In the genomic region with DNA sequence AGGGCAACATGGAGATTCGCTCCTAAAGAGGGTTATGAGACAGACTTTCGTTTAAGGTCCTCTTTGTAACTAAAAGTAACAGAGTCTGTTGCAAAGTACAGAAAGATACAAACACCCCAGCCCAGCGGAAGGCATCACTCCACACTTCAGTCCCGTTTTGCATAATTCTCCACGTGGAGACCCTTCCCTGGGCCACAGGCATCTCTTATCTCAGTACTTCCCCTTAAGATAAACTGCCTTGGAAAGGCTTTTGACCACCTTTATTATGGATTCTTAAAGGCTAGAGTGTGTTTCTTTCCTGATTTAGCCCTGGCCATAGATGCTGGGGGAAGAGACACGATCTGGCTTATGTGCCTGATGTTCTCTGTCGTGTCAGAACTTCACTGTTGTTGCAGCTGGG, we compare ENCODE assay signal across 17 mouse cellular contexts. TPM values are rescaled to one million over a fixed set of nuclear protein-coding genes. Genes with fewer than 3 reads are reported as not detected.
A peak's percentile ranks its signal among the peaks of the same experiment; 100 is the strongest.
DNase-seq lines count a peak whose midpoint lies in the region; ATAC-seq and TF ChIP-seq lines count a peak whose summit lies in the region.
"Had no signal": no experiment of that assay in that cellular context is flagged by ENCODE, and none has a peak within 500 bp of the region (broad histone marks: within the 10 kb centered on the region; RNA-seq: fewer than 3 reads in every experiment).

No protein-coding gene starts in this region.

- TF ChIP-seq POLR2A in MEL (IDR thresholded peaks at IDR 0.05; ENCODE audit: control insufficient read depth in 1 of 2, insufficient read depth in 1 of 2, low read depth in 1 of 2, low read length in 2 of 2, poor library complexity in 1 of 2) = no peak

- DNase-seq in heart, embryonic 10.5 days (ENCODE audit: low spot score) = no peak
- no peak for DNase-seq in heart, adult 18-20 months
- no peak for DNase-seq in heart, postnatal 14 days
- no peak for DNase-seq in layer of hippocampus, adult 2 months (ENCODE audit: low spot score in 2 of 2)
- no peak for DNase-seq in layer of hippocampus, postnatal 10 days (ENCODE audit: low spot score in 2 of 2)
- no peak for DNase-seq in MEL (ENCODE audit: low read depth, low spot score)
- no peak for DNase-seq in kidney, postnatal 4 days
- DNase-seq: adrenal gland, adult 8-10 months; cerebellum, adult 11 months; cerebellum, adult 11-12 months; cerebellum, adult 18-20 months had no signal

- H3K4me3 ChIP-seq in heart, embryonic 10.5 days = no peak overlapping the region
- H3K4me3 ChIP-seq in heart, embryonic 13.5 days = no peak overlapping the region
- no peak overlapping the region for H3K4me3 ChIP-seq in layer of hippocampus, adult 2 months
- H3K4me3 ChIP-seq in MEL (ENCODE audit: control insufficient read depth in 1 of 2, insufficient read depth in 1 of 2, low read depth in 2 of 2, low read length in 2 of 2) = peak overlapping the region in 1 of 2 experiments; percentile 33; a peak in 2 of 4 replicates

- H3K4me1 ChIP-seq in heart, embryonic 10.5 days = peaks cover 26% of the 10 kb centered on the region
- H3K4me1 ChIP-seq in heart, embryonic 13.5 days = peaks cover 23% of the 10 kb centered on the region
- H3K4me1 ChIP-seq in MEL (ENCODE audit: control insufficient read depth in 1 of 2, insufficient read depth in 2 of 2, low read length in 2 of 2) = peaks cover 16 to 36% of the 10 kb centered on the region in 2 experiments

- H3K36me3 ChIP-seq in heart, embryonic 10.5 days = no peaks in the 10 kb centered on the region
- H3K36me3 ChIP-seq in heart, embryonic 13.5 days = no peaks in the 10 kb centered on the region
- H3K36me3 ChIP-seq in MEL (ENCODE audit: control insufficient read depth in 1 of 2, insufficient read depth in 2 of 2, low read length in 2 of 2) = peaks cover 0 to 29% of the 10 kb centered on the region in 2 experiments; a peak in 2 of 4 replicates
- H3K36me3 ChIP-seq: G1E had no signal

- 0 out of 2 replicates have a peak overlapping the region, but pooled peaks have one; percentile 24 for H3K9ac ChIP-seq in heart, embryonic 13.5 days
- H3K9ac ChIP-seq in MEL (ENCODE audit: control insufficient read depth, low read depth, low read length, poor library complexity, severe bottlenecking) = peak overlapping the region; percentile 44

- H3K27me3 ChIP-seq in heart, embryonic 10.5 days (ENCODE audit: insufficient read depth, poor library complexity, severe bottlenecking) = peaks cover 3% of the 10 kb centered on the region; the same call in 1 of the 2 replicates
- no peaks in the 10 kb centered on the region for H3K27me3 ChIP-seq in heart, embryonic 13.5 days (replicated peaks)
- H3K27me3 ChIP-seq in MEL (ENCODE audit: control insufficient read depth in 1 of 2, insufficient read depth in 2 of 2, low read length in 2 of 2) = no peaks in the 10 kb centered on the region
- H3K27me3 ChIP-seq: CH12.LX, Patski had no signal

- peak overlapping the region; percentile 21; the same call in 1 of the 2 replicates for H3K4me2 ChIP-seq in heart, embryonic 13.5 days

- TF ChIP-seq EP300 in MEL (IDR thresholded peaks at IDR 0.05; ENCODE audit: low read depth in 1 of 2, low read length in 2 of 2) = peak; percentile 50 to 52

- no peaks in the 10 kb centered on the region for H3K79me2 ChIP-seq in MEL (ENCODE audit: control insufficient read depth, insufficient read depth, low read length, poor library complexity)

- no peak for ATAC-seq in heart, embryonic 13.5 days (ENCODE audit: extremely low read depth, insufficient number of reproducible peaks, low FRiP score, low TSS enrichment)
- ATAC-seq: activated CD4-positive, CD25-positive, alpha-beta regulatory T cell, adult 4 months; CD4-positive, CD25-positive, alpha-beta regulatory T cell, adult 4 months; Patski had no signal

- intact Hi-C loops in heart, postnatal 14 days (cut with DNase I) = no loop called here

- peak overlapping the region; percentile 59 for H3K27ac ChIP-seq in heart, embryonic 10.5 days
- H3K27ac ChIP-seq in heart, embryonic 13.5 days (replicated peaks) = no peak overlapping the region
- peak overlapping the region; percentile 49; the same call in 1 of the 2 replicates for H3K27ac ChIP-seq in layer of hippocampus, adult 2 months
- H3K27ac ChIP-seq in MEL (ENCODE audit: control insufficient read depth, low read depth, low read length) = peak overlapping the region; percentile 53

- no peak for TF ChIP-seq RAD21 in MEL (IDR thresholded peaks at IDR 0.05; ENCODE audit: low read depth, low read length)

- WGBS in heart, embryonic 10.5 days = 28% methylated on average over 7 of the region's 7 CpGs
- WGBS in heart, embryonic 13.5 days = 26% methylated on average over 7 of the region's 7 CpGs

- no peak for TF ChIP-seq CTCF in layer of hippocampus, adult 2 months (conservative IDR thresholded peaks at IDR 0.05)
- TF ChIP-seq CTCF in MEL (IDR thresholded peaks at IDR 0.05 in 2 of 3, conservative IDR thresholded peaks at IDR 0.05 in 1 of 3; ENCODE audit: control insufficient read depth in 1 of 3, insufficient read depth in 1 of 3, low read depth in 2 of 3, low read length in 3 of 3, poor library complexity in 1 of 3, severe bottlenecking in 1 of 3) = no peak

- no peaks in the 10 kb centered on the region for H3K9me3 ChIP-seq in heart, embryonic 10.5 days
- H3K9me3 ChIP-seq in heart, embryonic 13.5 days = no peaks in the 10 kb centered on the region
- no peaks in the 10 kb centered on the region for H3K9me3 ChIP-seq in MEL (replicated peaks; ENCODE audit: insufficient read depth, low read length)
- H3K9me3 ChIP-seq: G1E had no signal

TF ChIP-seq in MEL, 35 proteins besides CTCF, POLR2A, EP300 and RAD21 (continues in another document):
- TF ChIP-seq USF2 (IDR thresholded peaks at IDR 0.05; ENCODE audit: borderline replicate concordance in 1 of 2, insufficient read depth in 1 of 2, low read depth in 1 of 2, low read length in 2 of 2) = no peak
- no peak for TF ChIP-seq NELFE (IDR thresholded peaks at IDR 0.05; ENCODE audit: low read depth, low read length)
- no peak for TF ChIP-seq MAFK (IDR thresholded peaks at IDR 0.05; ENCODE audit: borderline replicate concordance, low read depth, low read length)
- TF ChIP-seq ZC3H11A (IDR thresholded peaks at IDR 0.05; ENCODE audit: low read depth, low read length) = no peak
- no peak for TF ChIP-seq ZMIZ1 (IDR thresholded peaks at IDR 0.05; ENCODE audit: low read depth, low read length)
- TF ChIP-seq ETS1 (IDR thresholded peaks at IDR 0.05; ENCODE audit: low read depth, low read length) = no peak
- TF ChIP-seq USF1 (IDR thresholded peaks at IDR 0.05; ENCODE audit: low read depth, low read length) = 0 out of 2 replicates have a peak, but pooled peaks have one; percentile 12
- no peak for TF ChIP-seq MYB (IDR thresholded peaks at IDR 0.05; ENCODE audit: low read depth, low read length)
- no peak for TF ChIP-seq CHD1 (IDR thresholded peaks at IDR 0.05; ENCODE audit: low read depth, low read length)
- TF ChIP-seq NRF1 (IDR thresholded peaks at IDR 0.05; ENCODE audit: insufficient read depth, low read depth, low read length, poor library complexity, severe bottlenecking) = no peak
- TF ChIP-seq BHLHE40 (IDR thresholded peaks at IDR 0.05; ENCODE audit: borderline replicate concordance, low read depth, low read length) = no peak; the same call in 1 of the 2 replicates
- TF ChIP-seq MEF2A (IDR thresholded peaks at IDR 0.05; ENCODE audit: extremely low read depth, insufficient replicate concordance, low read depth, low read length, poor library complexity, severe bottlenecking) = no peak
- TF ChIP-seq GABPA (IDR thresholded peaks at IDR 0.05; ENCODE audit: low read depth, low read length) = no peak
- no peak for TF ChIP-seq UBTF (IDR thresholded peaks at IDR 0.05; ENCODE audit: borderline replicate concordance, insufficient read depth, low read depth, low read length)
- no peak for TF ChIP-seq TAL1 (IDR thresholded peaks at IDR 0.05; ENCODE audit: low read length)
- no peak for TF ChIP-seq ZKSCAN1 (IDR thresholded peaks at IDR 0.05; ENCODE audit: low read depth, low read length)
- no peak for TF ChIP-seq POLR2AphosphoS5 (IDR thresholded peaks at IDR 0.05; ENCODE audit: borderline replicate concordance, low read depth, low read length)
- peak; percentile 83 for TF ChIP-seq GATA1 (IDR thresholded peaks at IDR 0.05; ENCODE audit: low read depth, low read length)
- TF ChIP-seq JUND (IDR thresholded peaks at IDR 0.05; ENCODE audit: low read depth, low read length) = no peak
- no peak for TF ChIP-seq POLR2AphosphoS2 (IDR thresholded peaks at IDR 0.05; ENCODE audit: low read length)
- no peak for TF ChIP-seq HCFC1 (IDR thresholded peaks at IDR 0.05; ENCODE audit: low read depth, low read length)
- no peak for TF ChIP-seq E2F4 (IDR thresholded peaks at IDR 0.05; ENCODE audit: borderline replicate concordance, low read depth, low read length)
- TF ChIP-seq RCOR1 (IDR thresholded peaks at IDR 0.05; ENCODE audit: low read depth, low read length) = no peak
- no peak for TF ChIP-seq SMC3 (IDR thresholded peaks at IDR 0.05; ENCODE audit: low read depth, low read length)
- TF ChIP-seq ELF1 (IDR thresholded peaks at IDR 0.05; ENCODE audit: low read depth, low read length) = no peak
- peak; percentile 15 for TF ChIP-seq SIN3A (IDR thresholded peaks at IDR 0.05; ENCODE audit: low read length)
- TF ChIP-seq MAX (IDR thresholded peaks at IDR 0.05; ENCODE audit: low read length) = peak; percentile 72
- TF ChIP-seq TCF12 (IDR thresholded peaks at IDR 0.05; ENCODE audit: low read depth, low read length) = peak; percentile 3; the same call in 1 of the 2 replicates
- no peak for TF ChIP-seq CHD2 (IDR thresholded peaks at IDR 0.05; ENCODE audit: low read length)
- peak; percentile 65 for TF ChIP-seq MXI1 (IDR thresholded peaks at IDR 0.05; ENCODE audit: low read depth, low read length)
- no peak for TF ChIP-seq MAZ (IDR thresholded peaks at IDR 0.05; ENCODE audit: low read depth, low read length)
- TF ChIP-seq ZNF384 (IDR thresholded peaks at IDR 0.05; ENCODE audit: low read depth, low read length) = no peak
- TF ChIP-seq TBP (IDR thresholded peaks at IDR 0.05; ENCODE audit: low read depth, low read length) = no peak
- peak; percentile 94 for TF ChIP-seq MYC (IDR thresholded peaks at IDR 0.05; ENCODE audit: low read depth, low read length)

RNA-seq across cellular contexts. Expression of gene Prkag2, which starts 59.5 kb away (rescaled TPM):
- polyA plus RNA-seq in heart, embryonic 10.5 days (2016; fragmentation: Nextera tagmentation; extraction: Ambion mirVana) = 65.1 and 100 TPM in 2 replicates
- total RNA-seq in heart, adult 18-20 months (2021) = 10 to 100 TPM; 30.8 to 31.1 TPM
- 83.7 and 90.0 TPM in 2 replicates for polyA plus RNA-seq in heart, embryonic 13.5 days (2015; fragmentation: Nextera tagmentation; extraction: Ambion mirVana)
- 10 to 100 TPM; 41.9 to 43.5 TPM for total RNA-seq in heart, postnatal 14 days (2021)
- 100 to 1,000 TPM; 177 to 193 TPM for total RNA-seq in layer of hippocampus, adult 2 months (2021)
- total RNA-seq in layer of hippocampus, postnatal 10 days (2021) = 100 to 1,000 TPM; 143 to 147 TPM
- total RNA-seq in MEL (2012; rRNA removed) = 7.7 and 8.0 TPM in 2 replicates
- polyA plus RNA-seq in MEL (2012; ENCODE audit: insufficient read depth in 1 of 2, insufficient read length in 2 of 2, low read depth in 1 of 2, low replicate concordance in 2 of 2, missing spikeins in 1 of 2) = 10 to 100 TPM in 1 of 2 experiments, not detected in 1; 27.9 TPM
- total RNA-seq: G1E had no signal
- polyA plus RNA-seq: G1E had no signal
